Mouse (Mus musculus): Measurements from ENCODE around the gene Mfsd11.

GRCm38 (mm10) chr11:116849587-116849986 is 2.7 kb upstream of the Mfsd11 start:
- TF ChIP-seq CTCF (IDR thresholded peaks at IDR 0.05; ENCODE audit: control insufficient read depth, insufficient read depth, low read length) = no peak
- TF ChIP-seq POLR2A (IDR thresholded peaks at IDR 0.05; ENCODE audit: borderline replicate concordance, control insufficient read depth, low read depth, low read length) = no peak
